Comparison of ENCODE assay signal across 8 mouse cellular contexts in genomic region chr6:145275586-145276219, GRCm38 (mm10). TPM values are rescaled to one million over a fixed set of nuclear protein-coding genes. Genes with fewer than 3 reads are reported as not detected.
A peak's percentile ranks its signal among the peaks of the same experiment; 100 is the strongest.
DNase-seq lines count a peak whose midpoint lies in the region; ATAC-seq and TF ChIP-seq lines count a peak whose summit lies in the region.

No protein-coding gene starts in this region.

- WGBS in heart, embryonic 14.5 days, result 54% methylated on average over 6 of the region's 6 CpGs
- 69% methylated on average over 6 of the region's 6 CpGs for WGBS in heart, adult 2 months
- 53% methylated on average over 6 of the region's 6 CpGs for WGBS in hindbrain, embryonic 14.5 days
- WGBS in midbrain, embryonic 14.5 days, result 51% methylated on average over 6 of the region's 6 CpGs

- TF ChIP-seq CTCF in heart, adult 2 months (IDR thresholded peaks at IDR 0.05), result no peak

- peaks cover 82% of the 10 kb centered on the region for H3K27me3 ChIP-seq in heart, embryonic 14.5 days (ENCODE audit: control insufficient read depth, insufficient read depth, low read length)
- H3K27me3 ChIP-seq in heart, adult 2 months (ENCODE audit: control insufficient read depth, insufficient read depth, low read length), result no peaks in the 10 kb centered on the region
- H3K27me3 ChIP-seq in hindbrain, embryonic 14.5 days (ENCODE audit: control insufficient read depth, insufficient read depth, low read length), result 0 out of 2 replicates have a peak, but pooled peaks cover 3% of the 10 kb centered on the region
- H3K27me3 ChIP-seq in midbrain, embryonic 14.5 days (ENCODE audit: control insufficient read depth, insufficient read depth, low read length), result no peaks in the 10 kb centered on the region

- no peaks in the 10 kb centered on the region for H3K36me3 ChIP-seq in heart, embryonic 14.5 days (ENCODE audit: control insufficient read depth, insufficient read depth, low read length)
- H3K36me3 ChIP-seq in heart, adult 2 months (ENCODE audit: control insufficient read depth, insufficient read depth, low read length), result no peaks in the 10 kb centered on the region
- H3K36me3 ChIP-seq in hindbrain, embryonic 14.5 days (replicated peaks; ENCODE audit: control insufficient read depth, insufficient read depth), result no peaks in the 10 kb centered on the region
- H3K36me3 ChIP-seq in midbrain, embryonic 14.5 days (ENCODE audit: control insufficient read depth, insufficient read depth, low read length), result no peaks in the 10 kb centered on the region

- H3K79me2 ChIP-seq in heart, adult 2 months (replicated peaks; ENCODE audit: control insufficient read depth, insufficient read depth, low read length), result no peaks in the 10 kb centered on the region

- no peak for TF ChIP-seq EP300 in heart, adult 2 months (IDR thresholded peaks at IDR 0.05; ENCODE audit: insufficient read depth, low read depth, low read length)

- H3K4me3 ChIP-seq in heart, embryonic 14.5 days (ENCODE audit: control insufficient read depth in 1 of 2, insufficient read depth in 1 of 2, low read depth in 1 of 2, low read length in 2 of 2), result peak overlapping the region in 1 of 2 experiments; percentile 27; a peak in 2 of 4 replicates
- H3K4me3 ChIP-seq in heart, adult 2 months, result no peak overlapping the region
- no peak overlapping the region for H3K4me3 ChIP-seq in hindbrain, embryonic 14.5 days (replicated peaks; ENCODE audit: low read length)
- no peak overlapping the region for H3K4me3 ChIP-seq in midbrain, embryonic 14.5 days (replicated peaks; ENCODE audit: low read depth, low read length)

- intact Hi-C loops in heart, adult 2 months (cut with DNase I), result no loop called here

- no peak for TF ChIP-seq POLR2A in heart, adult 2 months (IDR thresholded peaks at IDR 0.05; ENCODE audit: insufficient read depth, low read depth, low read length)

- no peak overlapping the region for H3K27ac ChIP-seq in heart, embryonic 14.5 days (replicated peaks in 1 of 2; ENCODE audit: control insufficient read depth in 1 of 2, insufficient read depth in 1 of 2, low read depth in 2 of 2, low read length in 2 of 2)
- H3K27ac ChIP-seq in heart, adult 2 months, result no peak overlapping the region; the same call in 1 of the 2 replicates
- H3K27ac ChIP-seq in hindbrain, embryonic 14.5 days, result no peak overlapping the region
- no peak overlapping the region for H3K27ac ChIP-seq in midbrain, embryonic 14.5 days (replicated peaks; ENCODE audit: low read depth, low read length)

- H3K4me1 ChIP-seq in heart, embryonic 14.5 days (ENCODE audit: control insufficient read depth in 2 of 2, insufficient read depth in 2 of 2, low read length in 2 of 2), result peaks cover 8 to 11% of the 10 kb centered on the region in 2 experiments
- H3K4me1 ChIP-seq in heart, adult 2 months (ENCODE audit: control insufficient read depth, insufficient read depth, low read length), result peaks cover 4% of the 10 kb centered on the region
- no peaks in the 10 kb centered on the region; the same call in 1 of the 2 replicates for H3K4me1 ChIP-seq in hindbrain, embryonic 14.5 days (replicated peaks; ENCODE audit: control insufficient read depth, insufficient read depth, low read length)
- peaks cover 5% of the 10 kb centered on the region for H3K4me1 ChIP-seq in midbrain, embryonic 14.5 days (ENCODE audit: control insufficient read depth, insufficient read depth, low read length)

- no peaks in the 10 kb centered on the region for H3K9me3 ChIP-seq in heart, embryonic 14.5 days (ENCODE audit: control insufficient read depth, low read length)
- H3K9me3 ChIP-seq in hindbrain, embryonic 14.5 days (ENCODE audit: control insufficient read depth, low read length), result no peaks in the 10 kb centered on the region
- no peaks in the 10 kb centered on the region for H3K9me3 ChIP-seq in midbrain, embryonic 14.5 days (ENCODE audit: control insufficient read depth, low read length)

- peak overlapping the region; percentile 56 for H3K4me2 ChIP-seq in heart, embryonic 14.5 days (ENCODE audit: low read length)
- H3K4me2 ChIP-seq in hindbrain, embryonic 14.5 days (replicated peaks), result peak overlapping the region; percentile 36
- peak overlapping the region; percentile 32; the same call in 1 of the 2 replicates for H3K4me2 ChIP-seq in midbrain, embryonic 14.5 days (ENCODE audit: low read length)

- no peak for DNase-seq in heart, adult 2 months
- DNase-seq in R1 (ENCODE audit: low read depth, low spot score), result peak; percentile 95
- no peak for DNase-seq in hindbrain, embryonic 14.5 days (ENCODE audit: low spot score)
- DNase-seq in midbrain, embryonic 14.5 days, result no peak
- no peak for DNase-seq in urinary bladder, postnatal 4 days (ENCODE audit: low spot score in 2 of 2)
- DNase-seq in right cerebral cortex, postnatal 14 days, result no peak

- ATAC-seq in heart, embryonic 14.5 days (ENCODE audit: insufficient number of reproducible peaks, insufficient read depth, low FRiP score, low read depth), result no peak
- ATAC-seq in hindbrain, embryonic 14.5 days (ENCODE audit: low FRiP score), result no peak
- ATAC-seq in midbrain, embryonic 14.5 days (ENCODE audit: low FRiP score, low TSS enrichment), result no peak
- ATAC-seq in cerebellum, adult (ENCODE audit: insufficient number of reproducible peaks, low FRiP score, low TSS enrichment), result no peak

- H3K9ac ChIP-seq in heart, embryonic 14.5 days (ENCODE audit: low read length), result peak overlapping the region; percentile 46; the same call in 1 of the 2 replicates
- no peak overlapping the region for H3K9ac ChIP-seq in heart, adult 2 months (ENCODE audit: low read depth, low read length)
- H3K9ac ChIP-seq in hindbrain, embryonic 14.5 days, result no peak overlapping the region
- no peak overlapping the region for H3K9ac ChIP-seq in midbrain, embryonic 14.5 days (replicated peaks; ENCODE audit: low read length)

RNA-seq across cellular contexts. Expression of gene Kras, which starts 25.7 kb away (rescaled TPM):
- 42.8 and 46.3 TPM in 2 replicates for polyA plus RNA-seq in heart, embryonic 14.5 days (2014; fragmentation: Nextera tagmentation; extraction: Ambion mirVana)
- 10 to 100 TPM; 32.3 to 32.7 TPM for total RNA-seq in heart, adult 2 months (2021)
- 8.6 and 20.4 TPM in 2 replicates for polyA plus RNA-seq in heart, adult 2 months (2012; rRNA removed)
- 109 and 115 TPM in 2 replicates for polyA plus RNA-seq in hindbrain, embryonic 14.5 days (2014; fragmentation: Nextera tagmentation; extraction: Ambion mirVana)
- 115 and 120 TPM in 2 replicates for polyA plus RNA-seq in midbrain, embryonic 14.5 days (2014; fragmentation: Nextera tagmentation; extraction: Ambion mirVana)
